Mouse (Mus musculus): ENCODE data around the gene Cacna1h.

Cacna1h gene

DNA sequence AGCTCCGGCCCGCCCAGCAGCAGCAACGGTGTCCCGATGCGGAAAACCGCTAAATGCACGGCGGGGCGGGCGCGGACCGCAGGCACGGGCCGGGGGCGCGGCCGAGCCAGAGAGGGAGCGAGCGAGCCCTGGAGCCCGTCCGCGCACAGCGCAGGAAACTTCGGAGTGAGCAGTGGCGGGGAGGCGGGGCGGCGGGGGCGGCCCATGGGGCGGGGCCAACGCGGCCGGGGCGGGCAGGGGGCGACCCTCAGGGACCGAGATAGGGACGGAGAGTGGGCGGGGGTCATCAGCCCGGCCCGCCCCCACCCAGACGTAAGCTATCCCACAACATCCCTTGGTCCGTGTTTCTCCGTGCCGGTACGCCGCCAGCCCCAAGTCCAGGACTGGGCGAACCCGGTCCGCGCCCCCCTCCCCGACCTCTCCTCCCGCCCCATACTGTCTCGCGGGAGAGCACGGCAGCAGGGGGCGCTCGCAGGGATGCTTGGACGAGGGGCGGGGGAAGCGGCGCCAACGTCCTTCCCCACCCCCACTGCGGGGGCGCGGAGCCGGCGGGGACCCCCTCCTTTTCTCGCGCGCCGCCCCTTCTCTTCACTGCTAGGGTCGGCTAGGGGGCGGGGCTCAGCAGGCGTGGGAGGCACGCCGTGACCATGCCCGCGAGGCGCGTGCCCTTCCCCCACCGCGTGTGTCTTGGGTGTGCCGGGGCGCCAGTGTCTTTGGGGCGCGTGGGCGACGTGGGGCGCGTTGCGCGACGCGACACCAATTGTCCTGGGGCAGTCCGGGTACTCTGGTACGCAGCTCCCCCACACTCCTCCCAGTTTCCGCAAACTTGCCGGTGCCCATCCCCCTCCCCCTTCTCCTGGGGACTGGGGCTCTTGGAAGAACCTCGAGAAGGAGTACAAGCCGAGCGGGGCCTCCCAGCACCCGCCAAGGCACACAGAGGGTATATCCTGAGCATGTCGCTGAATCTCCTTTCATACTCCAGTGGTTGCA lies at the start of gene Cacna1h:
Cacna1h (minus strand) TSS at position 167 of the 990 bp plus-strand sequence.
- in situ Hi-C loops (cut with MseI, MboI): no loop called here

DNA sequence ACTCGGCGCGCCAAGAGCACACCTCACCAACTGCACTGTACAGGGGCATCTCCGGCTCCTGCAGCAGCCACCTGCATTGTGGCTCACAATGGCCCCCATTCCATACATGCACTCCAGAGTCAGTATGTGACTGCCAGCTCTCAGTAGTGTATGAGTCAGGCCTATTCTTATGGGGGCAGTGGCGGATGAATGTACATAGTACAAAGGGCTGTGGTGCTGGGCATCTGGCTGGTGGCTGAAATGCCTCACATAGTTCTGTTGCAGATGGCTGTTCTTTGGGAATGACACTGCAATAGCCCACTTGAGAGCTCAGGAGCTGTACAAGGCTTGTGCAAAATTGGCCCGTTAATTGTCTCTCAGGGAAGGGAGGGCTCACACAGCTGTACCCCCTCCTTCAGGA lies 48.5 kb upstream of the Cacna1h start:
- in situ Hi-C loops (cut with MseI, MboI): no loop called here

DNA sequence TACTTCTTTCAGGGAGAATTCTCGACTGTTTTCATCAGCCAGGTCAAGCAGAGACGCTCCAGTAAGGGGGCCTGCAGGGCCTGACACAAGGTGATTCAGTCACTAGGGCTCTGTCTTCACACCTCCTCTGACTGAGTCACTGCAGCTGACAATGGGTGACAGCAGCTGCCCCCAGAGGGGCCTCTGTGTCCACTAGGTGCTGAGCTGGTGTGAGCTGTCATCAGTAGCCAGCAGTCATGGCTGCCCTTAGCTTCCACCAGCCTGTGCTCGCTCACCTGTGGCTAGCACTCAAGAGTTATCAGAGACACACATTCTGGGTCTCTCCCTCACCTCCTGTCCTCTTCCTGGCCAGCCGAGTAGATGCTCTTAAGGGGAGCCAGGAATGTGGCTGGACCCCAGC lies 47.2 kb upstream of the Cacna1h start:
- in situ Hi-C loops (cut with MseI, MboI): no loop called here

DNA sequence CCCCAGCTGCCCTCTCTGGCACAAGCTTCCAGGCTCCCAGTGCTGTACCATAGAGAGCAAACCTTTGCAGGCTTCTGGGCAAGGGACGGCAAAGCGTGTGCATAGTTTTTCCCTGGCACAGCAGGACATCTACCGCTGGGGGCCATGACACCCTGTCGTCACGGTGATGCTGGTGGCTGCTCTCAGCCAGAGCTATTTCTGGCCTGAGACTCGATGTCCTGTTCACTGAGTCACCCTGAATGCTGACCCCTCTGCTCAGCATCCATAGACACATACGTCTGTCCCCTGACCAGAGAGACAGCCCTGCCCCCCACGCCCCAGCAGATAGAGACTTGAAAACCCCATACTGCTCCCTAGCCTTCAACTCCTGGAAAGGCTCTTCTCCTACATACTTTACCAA lies 46.6 kb upstream of the Cacna1h start:
- in situ Hi-C loops (cut with MseI, MboI): no loop called here

DNA sequence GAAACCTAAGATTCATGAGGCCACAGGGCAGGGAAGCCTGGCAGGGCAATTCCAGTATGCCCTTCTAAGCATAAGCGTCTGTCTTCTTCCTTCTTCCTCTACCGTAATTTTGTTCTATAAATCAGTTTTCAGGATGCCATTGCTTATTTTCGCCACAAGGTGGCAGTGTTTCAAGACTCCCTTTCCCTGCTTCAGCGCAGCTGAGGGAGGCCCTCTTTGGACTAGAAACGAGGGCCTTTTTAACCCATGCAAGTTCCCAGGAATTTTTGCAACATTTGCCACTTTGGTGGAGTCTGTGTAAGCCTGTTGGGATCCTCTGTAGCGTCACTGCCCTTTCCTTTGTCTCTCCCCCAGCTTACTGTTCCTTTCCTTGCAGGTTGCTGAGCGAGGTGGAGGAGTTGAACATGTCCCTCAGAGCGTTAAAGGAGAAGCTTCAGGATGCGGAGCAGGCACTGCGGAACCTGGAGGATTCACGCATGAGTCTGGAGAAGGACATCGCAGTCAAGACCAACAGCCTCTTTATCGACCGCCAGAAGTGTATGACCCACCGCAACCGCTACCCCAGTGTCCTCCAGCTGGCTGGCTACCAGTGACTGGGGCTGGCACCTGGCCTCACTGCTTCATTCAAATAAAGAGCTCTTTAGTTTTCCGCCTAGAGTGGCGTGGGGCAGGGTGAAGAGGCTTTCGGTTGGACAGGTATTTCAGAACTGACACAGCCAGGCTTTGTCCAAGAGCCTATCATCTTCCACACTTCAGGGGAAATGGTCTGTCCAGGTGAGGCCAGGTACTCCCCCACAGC lies 42.6 kb upstream of the Cacna1h start:
- in situ Hi-C loops (cut with MseI, MboI): loop anchor here in 1 of 2 experiments (10.0 kb wide), 1 partner anchor 219 kb away; no protein-coding TSS in a partner anchor

DNA sequence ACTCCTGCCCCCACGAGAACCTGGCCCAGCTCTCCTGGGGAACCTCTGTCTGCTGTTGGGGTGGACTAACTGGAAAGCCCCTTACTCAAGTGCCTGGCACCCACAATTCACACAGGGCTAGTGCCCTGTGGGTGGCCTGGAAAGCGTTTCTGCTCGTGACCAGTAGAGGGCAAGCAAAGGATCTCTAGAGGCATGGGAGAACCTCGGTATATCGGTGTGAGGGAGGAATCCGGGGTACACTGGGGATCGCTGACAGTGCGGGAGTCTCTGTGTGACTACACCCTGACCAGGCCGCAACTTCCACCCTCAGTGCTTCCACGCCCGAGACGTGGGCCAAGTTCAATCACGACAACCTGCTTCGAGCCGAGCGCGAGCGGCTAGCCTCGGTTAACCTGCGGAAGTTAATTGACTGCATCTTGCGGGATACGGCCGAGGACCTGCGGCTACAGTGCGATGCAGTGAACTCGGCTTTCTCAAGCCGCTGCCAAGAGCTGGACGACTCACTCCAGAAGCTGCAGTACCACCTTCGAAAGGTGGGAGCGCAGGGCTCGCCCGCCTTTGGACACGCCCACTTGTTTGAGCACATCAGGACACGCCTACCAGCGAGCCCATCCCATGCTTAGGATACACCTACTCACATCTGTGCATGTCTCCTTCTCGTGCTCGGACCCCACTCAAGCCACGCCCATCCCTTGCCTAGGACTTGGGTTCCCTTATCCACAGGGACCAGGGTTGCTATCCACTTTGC lies 40.9 kb upstream of the Cacna1h start:
- in situ Hi-C loops (cut with MseI, MboI): loop anchor here (5.0 to 10.0 kb wide), 3 partner anchors 72 to 220 kb away; no protein-coding TSS in a partner anchor

DNA sequence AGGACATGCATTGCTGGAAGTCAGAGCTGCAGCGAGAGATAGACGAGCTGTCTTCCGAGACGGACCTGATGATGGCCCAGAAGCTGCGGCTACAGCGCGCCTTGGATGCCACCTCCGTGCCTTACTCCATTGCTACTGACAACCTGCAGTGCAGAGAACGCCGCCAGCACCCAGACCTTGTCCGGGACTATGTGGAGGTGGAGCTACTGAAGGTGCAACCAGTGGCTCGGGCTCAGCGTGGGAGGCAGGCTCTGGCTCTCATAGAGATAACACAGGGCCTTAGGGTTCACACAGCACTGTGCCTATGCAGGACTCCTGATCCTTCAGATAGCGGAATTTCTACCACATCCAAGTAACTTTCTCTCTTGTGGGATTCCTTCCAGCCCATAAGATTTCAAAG lies 38.5 kb upstream of the Cacna1h start:
- in situ Hi-C loops (cut with MseI, MboI): loop anchor here (5.0 to 10.0 kb wide), 3 partner anchors 70 to 223 kb away; no protein-coding TSS in a partner anchor

DNA sequence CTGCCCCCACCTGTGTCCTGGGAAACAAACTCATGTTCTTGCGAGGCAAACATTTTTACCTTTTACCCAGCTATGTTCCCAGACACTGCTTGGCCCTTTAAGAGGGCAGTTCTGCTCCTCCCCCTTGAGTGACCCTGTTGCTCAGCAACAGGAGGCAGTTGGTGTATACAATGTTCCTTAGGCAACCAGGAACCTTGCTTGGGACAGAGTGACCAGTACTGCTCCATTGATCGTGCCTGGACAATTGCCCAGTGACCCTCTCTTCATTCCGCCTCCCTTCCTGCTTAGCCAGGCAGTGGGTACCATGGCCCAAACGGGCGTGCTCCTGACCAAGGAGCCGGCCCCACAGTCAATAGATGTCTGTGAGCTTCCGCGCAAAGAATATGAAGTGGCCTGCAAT lies 37.8 kb upstream of the Cacna1h start:
- in situ Hi-C loops (cut with MseI, MboI): loop anchor here (5.0 to 10.0 kb wide), 3 partner anchors 69 to 223 kb away; no protein-coding TSS in a partner anchor

DNA sequence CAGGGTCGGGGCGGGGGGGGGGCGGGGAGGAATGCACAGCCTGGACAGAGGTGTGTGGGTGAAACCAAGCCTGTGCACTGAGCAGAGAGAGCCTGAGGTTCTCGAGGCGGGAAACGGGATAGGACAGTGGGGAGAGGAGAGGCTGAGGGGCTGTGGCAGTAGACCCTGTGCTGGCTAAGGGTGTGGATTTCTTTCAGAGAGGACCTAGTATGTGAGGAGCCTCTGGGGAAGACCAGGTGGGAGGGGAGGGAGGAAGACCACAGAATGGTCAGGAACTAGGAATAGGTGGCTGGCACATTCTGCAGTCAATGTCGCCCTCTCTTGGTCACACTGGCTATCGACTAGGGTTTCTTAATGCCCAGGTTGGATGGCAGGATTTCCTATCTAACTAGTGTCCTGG lies 36.2 kb upstream of the Cacna1h start:
- in situ Hi-C loops (cut with MseI, MboI): loop anchor here (5.0 to 10.0 kb wide), 3 partner anchors 67 to 225 kb away; no protein-coding TSS in a partner anchor

DNA sequence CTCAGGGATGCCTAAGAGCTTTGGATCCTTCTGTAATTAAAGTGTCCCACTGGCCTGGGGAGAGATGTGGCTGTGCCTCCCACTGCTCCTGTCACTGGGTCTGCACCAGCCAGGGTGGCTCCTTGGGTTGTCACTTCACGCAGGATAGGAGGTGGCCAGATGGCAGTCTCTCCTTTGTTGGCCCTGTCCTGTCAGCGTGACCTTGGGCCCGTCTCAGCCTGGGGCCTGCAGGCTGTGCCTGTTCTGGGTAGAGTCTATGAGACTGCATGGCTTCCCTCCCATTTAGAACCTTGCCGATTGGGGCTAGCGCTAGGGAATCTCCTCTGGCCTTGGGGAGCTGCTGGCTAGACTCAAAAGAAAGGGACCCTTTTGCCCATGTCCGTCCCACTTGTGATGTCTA lies 34.7 kb upstream of the Cacna1h start:
- in situ Hi-C loops (cut with MseI, MboI): no loop called here

DNA sequence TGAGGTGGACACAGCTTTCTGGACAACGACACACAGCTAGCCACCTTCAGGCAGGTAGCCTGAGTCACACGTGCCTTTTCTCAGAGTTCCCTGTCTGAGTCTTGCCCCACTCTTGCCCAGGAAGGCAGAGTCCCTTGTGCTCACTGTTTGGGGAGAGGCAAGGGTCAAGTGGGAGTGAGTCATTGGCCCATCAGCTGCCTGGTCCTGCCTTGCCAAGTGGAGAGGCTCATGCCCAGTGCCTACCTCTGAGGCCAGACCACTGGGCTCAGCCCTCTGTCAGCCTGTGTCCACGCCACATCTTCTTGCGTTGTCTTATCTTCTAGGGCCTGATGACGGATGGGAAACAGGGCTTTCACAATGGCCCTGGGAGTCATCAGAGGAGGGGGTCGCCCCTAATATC lies 34.2 kb upstream of the Cacna1h start:
- in situ Hi-C loops (cut with MseI, MboI): no loop called here

DNA sequence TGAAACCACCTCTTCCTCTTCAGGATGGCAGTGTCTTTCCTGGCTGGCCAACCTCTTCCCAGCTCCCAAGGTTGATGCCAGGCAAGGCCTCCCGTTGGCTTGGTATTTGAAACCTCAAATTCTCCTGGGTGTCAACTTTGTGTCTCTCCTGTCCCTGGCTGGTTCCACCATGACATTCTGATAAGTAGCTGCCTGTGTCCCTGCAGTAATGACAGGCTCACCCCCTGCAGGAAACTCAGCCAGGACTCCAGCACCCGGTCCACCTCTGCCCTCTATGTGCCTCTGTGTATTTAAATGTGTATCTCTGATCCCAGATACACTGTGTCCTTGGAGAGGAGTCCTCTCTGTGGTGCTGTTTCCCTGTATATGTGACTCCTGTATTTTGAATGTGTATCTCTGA lies 32.7 kb upstream of the Cacna1h start:
- in situ Hi-C loops (cut with MseI, MboI): no loop called here

DNA sequence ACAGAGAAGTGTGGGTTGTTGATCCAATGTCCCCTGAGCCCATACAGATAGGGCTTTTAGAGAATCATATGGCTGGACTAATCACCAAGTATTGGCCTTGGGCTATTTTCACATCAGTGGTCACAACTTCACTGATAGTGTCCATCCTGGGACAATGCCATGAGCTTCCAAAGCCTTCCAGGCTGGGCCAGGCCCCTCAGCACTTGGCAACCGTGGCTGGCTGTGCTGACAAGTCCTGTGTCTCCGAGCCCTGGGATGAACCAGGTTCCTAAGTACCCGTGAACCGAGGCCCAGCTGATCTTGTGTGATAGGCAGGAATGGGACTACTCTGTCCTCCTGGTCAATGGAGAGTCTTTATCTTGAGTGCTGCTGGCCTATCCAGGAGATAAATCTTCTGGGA lies 30.5 kb upstream of the Cacna1h start:
- in situ Hi-C loops (cut with MseI, MboI): no loop called here

DNA sequence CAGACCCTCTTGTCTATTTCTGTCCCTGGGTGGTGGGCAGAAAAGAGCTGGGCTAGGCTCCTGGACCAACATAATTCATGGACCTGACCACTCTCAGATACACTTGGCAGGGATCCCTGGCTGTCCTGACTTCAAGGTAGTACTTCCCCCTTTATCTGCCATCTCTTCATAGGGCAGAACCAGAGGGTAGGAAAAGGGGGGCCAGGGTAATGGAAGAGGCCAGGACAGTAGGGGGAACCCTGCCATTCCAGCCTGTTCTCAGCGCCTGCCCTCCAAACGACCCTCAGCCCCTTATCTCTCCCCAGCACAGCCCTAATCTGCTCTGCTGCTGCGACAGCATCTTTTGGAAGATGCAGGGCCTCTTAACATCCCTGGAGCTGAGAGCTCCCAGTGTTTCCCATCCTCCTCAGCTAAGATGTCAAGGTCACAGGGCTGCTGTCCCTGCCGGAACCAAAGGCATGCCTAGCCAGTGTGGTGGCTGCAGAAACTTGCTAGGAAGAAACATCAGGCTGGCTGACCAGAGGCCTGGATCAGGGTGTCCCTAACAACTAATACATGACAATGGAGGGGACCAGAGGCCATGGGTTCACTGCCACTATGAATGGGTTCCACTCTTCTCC lies 29.9 kb upstream of the Cacna1h start:
- in situ Hi-C loops (cut with MseI, MboI): no loop called here

DNA sequence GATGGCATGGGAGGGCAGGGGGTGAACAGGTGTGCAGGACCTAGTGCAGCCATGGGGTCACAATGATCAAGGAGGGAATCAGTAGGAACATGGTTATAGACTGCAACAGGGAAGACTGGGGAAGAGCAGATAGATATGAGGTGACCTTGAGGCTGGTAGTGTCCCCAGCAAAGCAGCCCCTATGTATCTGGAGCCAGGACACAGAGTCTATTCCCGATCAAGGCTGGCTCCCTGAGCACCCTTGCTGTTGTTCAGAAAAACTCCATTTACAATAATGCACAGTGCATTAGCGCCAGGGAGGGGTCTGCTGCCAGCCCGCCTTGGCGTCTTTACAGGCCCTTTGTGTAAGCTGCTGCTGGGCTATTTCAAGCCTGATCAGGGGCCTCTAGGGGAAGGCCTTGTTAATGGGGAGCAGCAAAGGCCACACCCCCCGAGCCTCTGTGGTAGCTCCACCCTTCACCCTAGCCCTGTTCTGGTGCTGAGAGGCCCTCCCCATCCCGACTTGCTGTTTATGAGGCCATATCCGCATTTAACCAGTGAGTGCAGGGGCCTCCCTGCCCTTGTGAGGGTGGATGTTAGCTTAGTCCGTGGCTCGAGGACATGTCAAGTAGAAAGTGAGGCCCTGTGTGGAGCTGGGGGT lies 28.8 kb upstream of the Cacna1h start:
- in situ Hi-C loops (cut with MseI, MboI): no loop called here

DNA sequence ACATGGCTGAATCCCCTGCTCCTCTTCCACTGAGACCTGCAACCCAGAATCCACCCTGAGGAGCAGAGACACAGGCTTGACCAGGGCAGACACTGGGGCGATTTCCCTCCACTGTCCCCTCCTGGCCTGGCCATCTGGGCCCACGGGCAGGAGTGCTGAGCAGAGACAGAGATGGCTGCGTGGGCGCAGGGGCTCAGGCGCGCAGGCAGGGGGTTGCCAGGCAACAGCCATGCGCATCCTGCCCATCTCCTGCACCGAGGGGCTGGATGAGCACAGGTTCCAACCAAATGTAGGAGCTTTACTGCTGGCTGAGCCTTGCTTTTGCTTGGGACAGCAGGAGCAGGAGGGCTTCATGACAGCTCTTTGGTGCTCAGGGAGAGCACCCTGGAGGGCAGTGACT lies 23.0 kb upstream of the Cacna1h start:
- in situ Hi-C loops (cut with MseI, MboI): no loop called here

DNA sequence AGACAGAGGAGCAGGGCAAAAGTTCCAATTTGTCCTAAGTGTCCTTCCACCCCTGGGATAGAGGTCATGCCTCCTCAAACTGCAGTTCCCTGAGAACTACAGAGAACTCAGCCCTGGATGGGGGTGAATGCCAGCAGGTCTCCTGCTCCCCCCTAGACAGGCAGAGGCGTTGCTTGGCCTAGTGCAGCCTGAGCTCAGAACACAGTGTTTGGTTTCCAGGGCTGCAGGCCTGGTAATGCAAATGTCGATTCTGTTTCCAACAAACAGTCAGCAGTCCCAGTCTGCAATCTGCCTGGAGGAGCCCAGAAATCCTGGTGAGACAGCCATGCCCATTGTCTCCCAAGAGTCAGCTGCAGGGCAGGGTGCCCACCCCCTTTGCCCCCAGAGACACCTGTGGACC lies 20.7 kb upstream of the Cacna1h start, which contains the start of gene Tekt4:
Tekt4 (plus strand) TSS at position 344 of the 400 bp plus-strand sequence.
- in situ Hi-C loops (cut with MseI, MboI): no loop called here

DNA sequence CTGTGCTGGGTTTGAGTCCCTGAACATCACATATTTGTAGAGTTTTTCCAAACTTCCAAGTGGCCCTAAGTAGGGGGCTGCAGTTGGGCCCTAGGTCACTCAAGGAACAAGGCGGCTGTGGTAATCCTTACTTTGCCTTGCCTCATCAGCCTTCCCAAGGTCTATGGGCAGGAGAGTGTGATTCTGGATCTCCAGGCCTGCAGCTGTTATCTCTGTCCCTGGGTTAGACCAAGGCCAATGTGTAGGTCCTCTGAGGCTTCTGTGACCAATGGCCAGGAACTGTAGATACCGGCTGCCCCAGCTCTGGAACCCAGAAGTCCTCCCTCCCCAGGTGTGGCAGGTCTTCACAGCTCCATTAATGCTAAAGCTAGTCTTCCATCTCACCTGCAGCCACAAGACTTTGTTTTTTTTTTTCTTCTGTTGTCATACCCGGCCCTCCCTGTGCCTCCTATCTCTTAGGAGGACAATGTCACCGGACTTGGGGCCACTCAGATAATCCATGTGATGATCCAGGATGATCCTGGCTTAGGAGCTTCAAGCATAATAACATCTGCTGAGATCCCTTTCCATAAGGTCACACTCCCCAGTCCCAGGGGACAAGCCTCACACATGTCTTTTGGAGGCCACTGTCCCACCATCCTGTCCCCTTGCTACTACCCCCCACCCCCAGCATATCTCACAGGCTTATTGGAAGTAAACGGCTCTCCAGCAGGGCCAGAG lies 18.8 kb upstream of the Cacna1h start:
- in situ Hi-C loops (cut with MseI, MboI): no loop called here

DNA sequence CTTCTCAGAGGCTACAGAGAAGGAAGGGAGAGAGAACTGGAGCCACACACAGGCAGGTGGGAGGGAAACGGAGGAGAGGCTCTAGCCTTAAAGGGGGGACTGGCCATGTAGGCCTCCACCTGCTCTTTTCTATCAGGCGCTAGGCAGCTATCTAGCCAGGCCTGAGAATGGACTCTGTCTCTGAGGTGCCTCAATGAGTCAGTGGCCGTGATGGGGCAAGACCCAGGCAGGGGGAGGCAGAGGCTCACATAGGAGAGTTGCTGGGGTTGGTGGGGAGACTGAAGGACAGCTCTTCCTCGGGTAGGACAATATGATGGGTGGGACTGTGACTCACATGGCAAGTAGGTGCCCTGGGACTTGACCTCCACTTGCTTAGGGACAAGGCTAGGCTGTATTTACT lies 16.7 kb upstream of the Cacna1h start:
- in situ Hi-C loops (cut with MseI, MboI): no loop called here

DNA sequence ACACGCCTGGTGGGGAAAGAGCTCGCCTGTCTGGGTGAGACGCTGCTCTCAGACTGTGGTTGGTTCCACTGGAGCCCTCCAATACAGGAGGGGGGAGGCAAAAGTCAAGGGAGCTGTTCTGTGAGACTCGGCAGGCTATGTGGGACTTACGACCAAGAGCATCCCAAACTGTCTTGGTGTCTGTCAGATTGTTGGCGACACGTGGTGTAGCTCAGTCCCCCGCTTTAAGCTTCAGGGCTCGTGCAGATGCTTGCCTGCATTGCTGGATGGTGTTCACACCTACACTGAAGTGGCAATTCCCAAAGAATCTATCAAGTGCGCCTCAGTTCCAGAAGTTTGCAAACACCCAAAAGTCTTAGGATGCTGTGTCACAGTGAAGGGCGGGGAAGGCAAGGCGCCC lies 14.3 kb upstream of the Cacna1h start:
- in situ Hi-C loops (cut with MseI, MboI): no loop called here

Measured in mouse trophoblast stem cell (cell line).